Mouse (Mus musculus): ENCODE data around the gene Pik3cb. TPM values are rescaled to one million over a fixed set of nuclear protein-coding genes. Genes with fewer than 3 reads are reported as not detected.

Gene Pik3cb
- total RNA-seq, 1 experiment from 2014 or later: 4.2 TPM

Other genes with a start within 250 kb of the Pik3cb start
- gene 7420426K07Rik, start 237.5 kb downstream of the Pik3cb start, total RNA-seq (2017): not detected in 2 replicates
- not detected in 2 replicates for gene Foxl2, start 185.3 kb downstream of the Pik3cb start, total RNA-seq (2017)
- 98.6 and 105 TPM in 2 replicates for gene Faim, start 154.2 kb downstream of the Pik3cb start, total RNA-seq (2017)
- gene Gm1123, start 104.9 kb downstream of the Pik3cb start, total RNA-seq (2017): not detected in 2 replicates
- not detected in 2 replicates for gene Faiml, start 96.6 kb upstream of the Pik3cb start, total RNA-seq (2017)
- gene Cep70, start 102.7 kb upstream of the Pik3cb start, total RNA-seq (2017): 56.1 and 71.0 TPM in 2 replicates
- 0.06 and 0.20 TPM in 2 replicates for gene Esyt3, start 217.9 kb upstream of the Pik3cb start, total RNA-seq (2017)

Data from hematopoietic stem cell, adult 5-6 weeks (primary cell).